Mouse (Mus musculus): ENCODE data around the gene Pdlim5.

DNA sequence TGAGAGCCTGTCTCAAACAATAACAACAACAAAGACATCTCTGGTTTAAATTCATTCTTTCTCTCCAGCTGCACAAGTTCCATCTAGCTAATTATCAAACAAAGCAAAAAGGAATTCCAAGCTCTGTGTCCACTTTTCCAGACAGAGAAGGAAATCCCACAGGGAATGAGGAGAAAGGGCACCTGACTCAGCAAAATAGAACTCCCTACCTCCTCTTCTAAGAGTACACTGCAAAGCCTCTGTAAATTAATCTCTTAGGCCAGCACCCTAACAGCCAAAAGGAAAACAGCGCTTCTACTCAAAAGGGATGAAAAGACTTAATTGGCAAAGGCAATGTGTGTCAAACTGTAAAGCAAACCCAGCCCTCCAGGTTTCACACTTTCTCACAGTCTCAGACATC, 20.4 kb downstream of the Pdlim5 start:
- TF ChIP-seq CTCF (IDR thresholded peaks at IDR 0.05; ENCODE audit: control insufficient read depth, insufficient read depth, insufficient replicate concordance, low read depth, low read length), result no peak
- TF ChIP-seq POLR2A (IDR thresholded peaks at IDR 0.05; ENCODE audit: control insufficient read depth, low read depth, low read length), result no peak

All from testis, adult 2 months (tissue).